Mouse (Mus musculus): ENCODE measurements around the gene Atf6.

DNA sequence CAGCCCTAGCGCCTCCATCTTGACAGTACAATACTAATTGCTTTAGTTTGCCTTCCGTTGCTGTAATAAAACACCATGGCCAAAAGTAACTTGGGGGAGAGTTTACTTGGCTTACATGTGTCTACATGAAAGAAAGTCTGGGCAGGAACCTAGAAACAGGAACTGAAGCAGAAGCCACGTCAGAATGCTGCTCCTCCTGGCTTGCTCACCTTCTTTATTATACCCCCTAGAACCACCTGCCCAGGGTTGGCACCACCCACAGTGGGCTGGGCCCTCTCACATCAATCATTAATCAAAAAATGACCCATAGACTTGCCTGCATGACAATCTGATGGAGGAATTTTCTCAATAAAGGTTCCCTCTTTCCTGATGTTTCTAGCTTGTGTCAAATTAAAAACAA is 2.8 kb downstream of the Atf6 start:
- TF ChIP-seq POLR2A (IDR thresholded peaks at IDR 0.05; ENCODE audit: borderline replicate concordance, low read depth, low read length) (no peak), CTCF (IDR thresholded peaks at IDR 0.05; ENCODE audit: low read depth, low read length) (no peak)
